Mouse (Mus musculus) CH12.LX (cell line): ENCODE measurements around the gene Cmtm8. TPM values are rescaled to one million over a fixed set of nuclear protein-coding genes. Genes with fewer than 3 reads are reported as not detected.

Source experiments
- DNase-seq: peaks from one replicate; pipeline ENCODE4 v3.0.0-alpha.2; 2013; ENCODE audit errors: extremely low read depth
- H3K27ac ChIP-seq: 2 replicates; pipeline ENCODE4 v1.5.1; 2012; ENCODE audit warnings: low read depth, mild to moderate bottlenecking, control low read depth, moderate library complexity; ENCODE audit not compliant: insufficient read depth
- H3K27me3 ChIP-seq: replicated peaks from 2 replicates; pipeline ENCODE3; 2012; ENCODE audit warnings: inconsistent platforms
- H3K36me3 ChIP-seq, 2 experiments: replicated peaks in 1 of 2; 2 replicates each; pipeline versions ENCODE3 to v1.6.1; 2012; ENCODE audit warnings: inconsistent platforms in 1 of 2, low read length in 1 of 2, mild to moderate bottlenecking in 1 of 2, mixed read lengths in 1 of 2, moderate library complexity in 1 of 2; ENCODE audit not compliant: control insufficient read depth in 1 of 2, insufficient read depth in 1 of 2
- H3K4me1 ChIP-seq, 2 experiments: 2 replicates each; pipeline ENCODE4 v1.6.1; 2012; ENCODE audit warnings: inconsistent platforms in 1 of 2, moderate library complexity in 1 of 2; ENCODE audit not compliant: insufficient read depth in 2 of 2, control insufficient read depth in 1 of 2
- H3K4me2 ChIP-seq: 2 replicates; pipeline ENCODE4 v1.6.1; 2012; ENCODE audit warnings: low read depth, mild to moderate bottlenecking, control low read depth; ENCODE audit not compliant: poor library complexity, insufficient read depth, severe bottlenecking
- H3K4me3 ChIP-seq, 3 experiments: fragments of 150-350 bp in 1 of 3; sonication (generic) in 1 of 3; replicated peaks in 1 of 3; 2 replicates each; pipeline versions ENCODE3 to v1.5.1; 2011 to 2012; ENCODE audit warnings: low read depth in 2 of 3, low read length in 2 of 3, mild to moderate bottlenecking in 2 of 3, moderate library complexity in 2 of 3, control low read depth in 1 of 3, improper control_type of control experiment in 1 of 3, inconsistent platforms in 1 of 3, mixed read lengths in 1 of 3; ENCODE audit not compliant: poor library complexity in 1 of 3
- H3K79me2 ChIP-seq: replicated peaks from 2 replicates; pipeline ENCODE4 v1.6.1; 2012; ENCODE audit warnings: mild to moderate bottlenecking, moderate library complexity; ENCODE audit not compliant: control insufficient read depth, poor library complexity, insufficient read depth, severe bottlenecking; ENCODE audit errors: extremely low read depth
- H3K9ac ChIP-seq: 2 replicates; pipeline ENCODE4 v1.6.1; 2012; ENCODE audit warnings: low read depth, mild to moderate bottlenecking, control low read depth, moderate library complexity; ENCODE audit not compliant: insufficient read depth
- H3K9me3 ChIP-seq: replicated peaks from 2 replicates; pipeline ENCODE3; 2012; ENCODE audit warnings: low read length, inconsistent platforms, mixed read lengths
- BHLHE40 ChIP-seq: IDR thresholded peaks from 2 replicates; pipeline ENCODE4 v1.6.1; 2011; ENCODE audit warnings: mild to moderate bottlenecking, low read depth, low read length, improper control_type of control experiment
- CTCF ChIP-seq, 2 experiments: IDR thresholded peaks in 1 of 2; conservative IDR thresholded peaks in 1 of 2; 2 replicates each; pipeline ENCODE4 v1.5.1; 2011 to 2012; ENCODE audit warnings: low read depth in 2 of 2, low read length in 2 of 2, improper control_type of control experiment in 1 of 2, inconsistent platforms in 1 of 2, mild to moderate bottlenecking in 1 of 2, moderate library complexity in 1 of 2
- ELF1 ChIP-seq: IDR thresholded peaks from 2 replicates; pipeline ENCODE4 v1.6.1; 2014; ENCODE audit warnings: low read depth, mild to moderate bottlenecking, inconsistent platforms, low read length, improper control_type of control experiment
- ETS1 ChIP-seq: conservative IDR thresholded peaks from 2 replicates; pipeline ENCODE4 v1.6.1; 2012; ENCODE audit warnings: low read depth, mild to moderate bottlenecking, inconsistent platforms, low read length, improper control_type of control experiment, moderate library complexity
- GABPA ChIP-seq: IDR thresholded peaks from 2 replicates; pipeline ENCODE4 v1.6.1; 2012; ENCODE audit warnings: low read depth, low read length, improper control_type of control experiment, inconsistent platforms; ENCODE audit not compliant: insufficient replicate concordance
- KAT2A ChIP-seq: IDR thresholded peaks from 2 replicates; pipeline ENCODE4 v1.6.1; 2012; ENCODE audit warnings: low read length, improper control_type of control experiment, inconsistent platforms; ENCODE audit not compliant: insufficient replicate concordance
- NELFE ChIP-seq: IDR thresholded peaks from 2 replicates; pipeline ENCODE4 v1.6.1; 2011; ENCODE audit warnings: low read depth, low read length, improper control_type of control experiment
- POLR2AphosphoS2 ChIP-seq: IDR thresholded peaks from 2 replicates; pipeline ENCODE4 v1.6.1; 2011; ENCODE audit warnings: low read depth, low read length, improper control_type of control experiment
- RAD21 ChIP-seq: IDR thresholded peaks from 2 replicates; pipeline ENCODE4 v1.6.1; 2011; ENCODE audit warnings: low read depth, mild to moderate bottlenecking, low read length, improper control_type of control experiment, moderate library complexity
- RCOR1 ChIP-seq: conservative IDR thresholded peaks from 2 replicates; pipeline ENCODE4 v1.6.1; 2012; ENCODE audit warnings: low read depth, mild to moderate bottlenecking, inconsistent platforms, low read length, improper control_type of control experiment
- SIN3A ChIP-seq: IDR thresholded peaks from 2 replicates; pipeline ENCODE4 v1.6.1; 2012; ENCODE audit warnings: low read length, improper control_type of control experiment, inconsistent platforms
- TBP ChIP-seq: conservative IDR thresholded peaks from 2 replicates; pipeline ENCODE4 v1.6.1; 2011; ENCODE audit warnings: low read depth, low read length, improper control_type of control experiment
- UBTF ChIP-seq: IDR thresholded peaks from 2 replicates; pipeline ENCODE4 v1.6.1; 2012; ENCODE audit warnings: low read depth, mild to moderate bottlenecking, inconsistent platforms, low read length, improper control_type of control experiment, moderate library complexity
- ZKSCAN1 ChIP-seq: IDR thresholded peaks from 2 replicates; pipeline ENCODE4 v1.6.1; 2012; ENCODE audit warnings: low read depth, inconsistent platforms, low read length, improper control_type of control experiment, borderline replicate concordance
- ZNF384 ChIP-seq: IDR thresholded peaks from 2 replicates; pipeline ENCODE4 v1.6.1; 2012; ENCODE audit warnings: low read depth, low read length, improper control_type of control experiment, inconsistent platforms
- dilution Hi-C: fragments of 300-500 bp; cut with MboI; formaldehyde crosslinking; loops from 2 replicates; pipeline ENCODE4 v1.14.3; 2020; ENCODE audit warnings: low sequenced_read_pairs; ENCODE audit not compliant: extremely low pct_unique_long_range_greater_than_20kb, extremely low pct_ligation_motif_present
- in situ Hi-C: fragments of 300-500 bp; cut with MboI; formaldehyde crosslinking; loops from 3 replicates; pipeline ENCODE4 v1.14.3; 2019; ENCODE audit warnings: low sequenced_read_pairs, low pct_ligation_motif_present, low pct_unique_long_range_greater_than_20kb, mixed read lengths
- polyA plus RNA-seq: library from polyadenylated mRNA; unstranded; fragments of >175 nt; gene quantifications from 2 replicates; pipeline ENCODE4 v1.2.1, GENCODE M21; 2012; ENCODE audit warnings: low read depth; ENCODE audit not compliant: insufficient read length
- total RNA-seq, 2 experiments: library from RNA; depleted of rRNA; stranded (reverse); fragments of 300-350 nt in 1 of 2; fragments of >200 nt in 1 of 2; gene quantifications; 2 replicates each; pipeline ENCODE4 v1.2.3; 2012 to 2014

The Cmtm8 gene
- total and polyA plus RNA-seq, 3 experiments, result 1.6 to 4.1 (median 2.7) TPM

GRCm38 (mm10) chr9:114892974-114893373 lies 49.0 kb upstream of the Cmtm8 start:
- DNase-seq, result no peak

GRCm38 (mm10) chr9:114890377-114890776 lies 46.4 kb upstream of the Cmtm8 start:
- Histone ChIP-seq H3K27me3 (no peaks in the 10 kb centered on the region), H3K4me3 (no peak overlapping the region), H3K9me3 (peaks cover 4% of the 10 kb centered on the region), H3K4me1 (no peaks in the 10 kb centered on the region), H3K4me2 (no peak overlapping the region), H3K9ac (no peak overlapping the region), H3K79me2 (no peaks in the 10 kb centered on the region), H3K27ac (no peak overlapping the region), H3K36me3 (no peaks in the 10 kb centered on the region)
- no peak for TF ChIP-seq ETS1
- no peak for TF ChIP-seq TBP
- no peak for TF ChIP-seq KAT2A
- no peak for TF ChIP-seq GABPA
- no peak for TF ChIP-seq RAD21
- no peak for TF ChIP-seq ELF1
- in situ Hi-C loops (no loop called here), dilution Hi-C loops (no loop called here)
- no peak for DNase-seq

More at GRCm38 (mm10) chr9:114892974-114893373, 49.0 kb upstream of the Cmtm8 start:
- in situ Hi-C loops (no loop called here), dilution Hi-C loops (no loop called here)
- H3K4me1 ChIP-seq, result no peaks in the 10 kb centered on the region
- no peak overlapping the region for H3K4me2 ChIP-seq
- no peaks in the 10 kb centered on the region for H3K36me3 ChIP-seq
- H3K79me2 ChIP-seq, result no peaks in the 10 kb centered on the region
- H3K27ac ChIP-seq, result no peak overlapping the region
- H3K9me3 ChIP-seq, result peaks cover 4% of the 10 kb centered on the region
- no peak overlapping the region for H3K9ac ChIP-seq
- H3K27me3 ChIP-seq, result no peaks in the 10 kb centered on the region
- TF ChIP-seq UBTF, result no peak
- TF ChIP-seq NELFE, result no peak
- no peak for TF ChIP-seq POLR2AphosphoS2
- no peak for TF ChIP-seq GABPA
- no peak for TF ChIP-seq ZNF384
- no peak for TF ChIP-seq SIN3A
- TF ChIP-seq BHLHE40, result no peak
- no peak for TF ChIP-seq ZKSCAN1
- no peak for TF ChIP-seq RCOR1
- H3K4me3 ChIP-seq, result no peak overlapping the region

DNA sequence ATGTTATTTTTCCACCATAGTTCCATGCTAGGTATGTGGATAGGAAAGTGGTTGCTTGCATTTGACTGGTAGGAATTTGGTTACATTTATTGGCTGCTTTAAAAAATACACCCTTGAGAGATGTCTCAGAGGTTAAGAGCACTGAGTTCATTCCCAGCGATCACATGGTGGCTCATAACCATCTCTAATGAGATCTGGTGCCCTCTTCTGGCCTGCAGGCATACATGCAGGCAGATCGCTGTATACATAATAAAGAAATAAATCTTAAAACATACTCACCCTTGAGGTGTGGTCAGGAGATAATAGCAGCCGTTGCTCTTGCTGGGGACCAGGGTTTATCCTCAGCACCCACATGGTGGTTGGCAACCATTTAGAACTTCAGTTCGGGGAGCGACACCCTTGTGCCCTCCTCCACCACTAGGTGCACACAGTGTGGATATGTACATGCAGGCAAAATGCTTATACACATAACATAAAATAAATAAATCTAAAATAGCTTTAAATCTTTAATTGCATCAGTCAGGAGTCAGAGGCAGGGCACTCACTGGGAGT lies 45.0 kb upstream of the Cmtm8 start:
- no peak overlapping the region for H3K9ac ChIP-seq
- no peaks in the 10 kb centered on the region for H3K36me3 ChIP-seq
- no peak overlapping the region for H3K4me2 ChIP-seq
- no peaks in the 10 kb centered on the region for H3K4me1 ChIP-seq
- no peak overlapping the region for H3K4me3 ChIP-seq
- DNase-seq, result no peak
- in situ Hi-C loops, result loop anchor here (10.0 kb wide), 1 partner anchor 74 kb away; no protein-coding TSS in a partner anchor
- TF ChIP-seq CTCF (conservative IDR thresholded peaks at IDR 0.05 in 1 of 2, IDR thresholded peaks at IDR 0.05 in 1 of 2; ENCODE audit: low read depth in 2 of 2, low read length in 2 of 2) (peak; percentile 26 to 39; a peak in 3 of 4 replicates), ELF1 (no peak)
- TF ChIP-seq, all 38 proteins: peak for 1
- Histone ChIP-seq H3K27me3 (no peaks in the 10 kb centered on the region), H3K27ac (no peak overlapping the region), H3K79me2 (no peaks in the 10 kb centered on the region), H3K9me3 (peaks cover 3% of the 10 kb centered on the region)
- dilution Hi-C loops, result no loop called here
